Mouse (Mus musculus): ENCODE results near the gene Col11a2. TPM values are rescaled to one million over a fixed set of nuclear protein-coding genes. Genes with fewer than 3 reads are reported as not detected.

Gene Col11a2
- 6.9 and 9.1 TPM in 2 replicates for total RNA-seq (2023)

GRCm38 (mm10) chr17:34038878-34039561 lies at the start of gene Col11a2:
Gene Col11a2 (plus strand): TSS chr17:34039437.

GRCm38 (mm10) chr17:34000150-34000537 lies 39.1 kb upstream of the Col11a2 start, which contains the start of gene H2-K1:
Gene H2-K1 (minus strand): TSS chr17:34000347.

GRCm38 (mm10) chr17:34024317-34024821 lies 14.9 kb upstream of the Col11a2 start, which contains the start of gene Ring1:
Gene Ring1 (minus strand): TSS chr17:34024680.

GRCm38 (mm10) chr17:34027656-34028223 lies 11.5 kb upstream of the Col11a2 start, which contains the start of gene H2-Ke6:
Gene H2-Ke6 (minus strand): TSS chr17:34028060.

GRCm38 (mm10) chr17:34031465-34032173 lies 7.6 kb upstream of the Col11a2 start, which contains the start of the genes Slc39a7 and Rxrb:
Gene Slc39a7 (minus strand): TSS chr17:34031682.
Gene Rxrb (plus strand): TSS chr17:34031812.

GRCm38 (mm10) chr17:34092197-34092875 lies 53.1 kb downstream of the Col11a2 start, which contains the start of gene H2-Oa:
Gene H2-Oa (plus strand): TSS chr17:34092340.

Other genes with a start within 250 kb of the Col11a2 start
- gene Kank3, start 228.9 kb upstream of the Col11a2 start, total RNA-seq (2023): 3.1 and 7.7 TPM in 2 replicates
- gene Rps28, start 214.9 kb upstream of the Col11a2 start, total RNA-seq (2023): 711 and 827 TPM in 2 replicates
- gene Ndufa7, start 214.9 kb upstream of the Col11a2 start, total RNA-seq (2023): 74.0 and 119 TPM in 2 replicates
- 1.4 and 1.5 TPM in 2 replicates for gene Cd320, start 196.3 kb upstream of the Col11a2 start, total RNA-seq (2023)
- not detected in 2 replicates for gene Gm7029, start 165.6 kb upstream of the Col11a2 start, total RNA-seq (2023)
- 34.6 and 53.7 TPM in 2 replicates for gene Kifc1, start 148.8 kb upstream of the Col11a2 start, total RNA-seq (2023)
- not detected in 2 replicates for gene Platr17, start 134.3 kb upstream of the Col11a2 start, total RNA-seq (2023)
- gene Daxx, start 130.0 kb upstream of the Col11a2 start, total RNA-seq (2023): 33.8 and 48.4 TPM in 2 replicates
- gene Tapbp, start 123.5 kb upstream of the Col11a2 start, total RNA-seq (2023): 290 and 325 TPM in 2 replicates
- 27.9 and 37.3 TPM in 2 replicates for gene Zbtb22, start 123.5 kb upstream of the Col11a2 start, total RNA-seq (2023)
- gene Rgl2, start 109.9 kb upstream of the Col11a2 start, total RNA-seq (2023): 218 and 285 TPM in 2 replicates
- gene Pfdn6, start 99.1 kb upstream of the Col11a2 start, total RNA-seq (2023): 46.9 and 53.4 TPM in 2 replicates
- gene Wdr46, start 98.8 kb upstream of the Col11a2 start, total RNA-seq (2023): 18.3 and 21.6 TPM in 2 replicates
- 11.3 and 12.8 TPM in 2 replicates for gene B3galt4, start 87.9 kb upstream of the Col11a2 start, total RNA-seq (2023)
- gene Vps52, start 83.6 kb upstream of the Col11a2 start, total RNA-seq (2023): 56.0 and 70.7 TPM in 2 replicates
- 242 and 295 TPM in 2 replicates for gene Rps18, start 83.4 kb upstream of the Col11a2 start, total RNA-seq (2023)
- 1,081 and 1,209 TPM in 2 replicates for gene H2-K1, start 39.1 kb upstream of the Col11a2 start, total RNA-seq (2023)
- 9.9 and 11.6 TPM in 2 replicates for gene Ring1, start 14.8 kb upstream of the Col11a2 start, total RNA-seq (2023)
- gene H2-Ke6, start 11.4 kb upstream of the Col11a2 start, total RNA-seq (2023): 67.8 and 83.5 TPM in 2 replicates
- 85.8 and 92.4 TPM in 2 replicates for gene Slc39a7, start 7.8 kb upstream of the Col11a2 start, total RNA-seq (2023)
- gene Rxrb, start 7.6 kb upstream of the Col11a2 start, total RNA-seq (2023): 54.6 and 60.1 TPM in 2 replicates
- 1.6 and 2.5 TPM in 2 replicates for gene H2-Oa, start 52.9 kb downstream of the Col11a2 start, total RNA-seq (2023)
- gene H2-DMa, start 80.1 kb downstream of the Col11a2 start, total RNA-seq (2023): 37.1 and 59.5 TPM in 2 replicates
- gene Brd2, start 83.2 kb downstream of the Col11a2 start, total RNA-seq (2023): 207 and 226 TPM in 2 replicates
- 18.6 and 19.3 TPM in 2 replicates for gene H2-DMb2, start 103.9 kb downstream of the Col11a2 start, total RNA-seq (2023)
- 22.2 and 30.6 TPM in 2 replicates for gene H2-DMb1, start 113.6 kb downstream of the Col11a2 start, total RNA-seq (2023)
- 51.1 and 63.7 TPM in 2 replicates for gene Tap1, start 148.1 kb downstream of the Col11a2 start, total RNA-seq (2023)
- 80.5 and 98.6 TPM in 2 replicates for gene Psmb9, start 148.3 kb downstream of the Col11a2 start, total RNA-seq (2023)
- gene Psmb8, start 158.3 kb downstream of the Col11a2 start, total RNA-seq (2023): 78.8 and 79.3 TPM in 2 replicates
- gene Tap2, start 164.1 kb downstream of the Col11a2 start, total RNA-seq (2023): 72.1 and 96.2 TPM in 2 replicates
- 1.6 and 2.7 TPM in 2 replicates for gene H2-Ob, start 199.5 kb downstream of the Col11a2 start, total RNA-seq (2023)
- 15.7 and 37.9 TPM in 2 replicates for gene H2-Ab1, start 218.3 kb downstream of the Col11a2 start, total RNA-seq (2023)
- 18.1 and 28.1 TPM in 2 replicates for gene H2-Aa, start 248.4 kb downstream of the Col11a2 start, total RNA-seq (2023)

Data from neutrophil, adult 65 days (primary cell).